Mouse (Mus musculus) neural tube, embryonic 15.5 days (tissue): Measurements from ENCODE around the gene Rtn4. TPM values are rescaled to one million over a fixed set of nuclear protein-coding genes. Genes with fewer than 3 reads are reported as not detected.
A peak's percentile ranks its signal among the peaks of the same experiment; 100 is the strongest.
"Not testable (repeated sequence)": the region's sequence is repeated elsewhere in the genome, so short reads cannot be mapped to it uniquely, and the experiment has no call there.

ENCODE experiments used
- ATAC-seq: fragments of 200-750 bp; cut with Nextera tagmentation; 2 replicates; pipeline ENCODE4 v1.8.0; 2017; ENCODE audit warnings: mild to moderate bottlenecking, moderate TSS enrichment, moderate library complexity; ENCODE audit not compliant: low FRiP score
- H3K27ac ChIP-seq: fragments of 300-500 bp; sonication (generic); replicated peaks from 2 replicates; pipeline ENCODE4 v1.5.1; 2015; ENCODE audit warnings: mild to moderate bottlenecking, inconsistent platforms
- H3K27me3 ChIP-seq: fragments of 300-500 bp; sonication (generic); replicated peaks from 2 replicates; pipeline ENCODE4 v1.6.1; 2015; ENCODE audit warnings: inconsistent platforms
- H3K36me3 ChIP-seq: fragments of 300-500 bp; sonication (generic); 2 replicates; pipeline ENCODE4 v1.6.1; 2015; ENCODE audit warnings: inconsistent platforms
- H3K4me1 ChIP-seq: fragments of 300-500 bp; sonication (generic); 2 replicates; pipeline ENCODE4 v1.6.1; 2015; ENCODE audit warnings: inconsistent platforms
- H3K4me2 ChIP-seq: fragments of 300-500 bp; sonication (generic); 2 replicates; pipeline ENCODE4 v1.6.1; 2015; ENCODE audit warnings: inconsistent platforms, mild to moderate bottlenecking, moderate library complexity
- H3K4me3 ChIP-seq: fragments of 300-500 bp; sonication (generic); replicated peaks from 2 replicates; pipeline ENCODE4 v1.5.1; 2015; ENCODE audit warnings: mild to moderate bottlenecking, inconsistent platforms
- H3K9ac ChIP-seq: fragments of 300-500 bp; sonication (generic); replicated peaks from 2 replicates; pipeline ENCODE4 v1.6.1; 2015; ENCODE audit warnings: mild to moderate bottlenecking, inconsistent platforms
- H3K9me3 ChIP-seq: fragments of 300-500 bp; sonication (generic); replicated peaks from 2 replicates; pipeline ENCODE4 v1.6.1; 2016; ENCODE audit warnings: inconsistent platforms
- WGBS: fragments of 180-500 bp; shearing (Covaris S2); methylation state at CpG from one replicate; pipeline ENCODE4 v1.1.7; 2015; ENCODE audit warnings: mixed read lengths; 5-methylcytosine and 5-hydroxymethylcytosine counted together
- polyA plus RNA-seq: library from polyadenylated mRNA; unstranded; fragments of >200 nt; fragmentation: Nextera tagmentation; extraction: Ambion mirVana; gene quantifications from 2 replicates; pipeline ENCODE4 v1.2.1, GENCODE M21; 2015

Gene Rtn4
- polyA plus RNA-seq: 113 and 122 TPM in 2 replicates

DNA sequence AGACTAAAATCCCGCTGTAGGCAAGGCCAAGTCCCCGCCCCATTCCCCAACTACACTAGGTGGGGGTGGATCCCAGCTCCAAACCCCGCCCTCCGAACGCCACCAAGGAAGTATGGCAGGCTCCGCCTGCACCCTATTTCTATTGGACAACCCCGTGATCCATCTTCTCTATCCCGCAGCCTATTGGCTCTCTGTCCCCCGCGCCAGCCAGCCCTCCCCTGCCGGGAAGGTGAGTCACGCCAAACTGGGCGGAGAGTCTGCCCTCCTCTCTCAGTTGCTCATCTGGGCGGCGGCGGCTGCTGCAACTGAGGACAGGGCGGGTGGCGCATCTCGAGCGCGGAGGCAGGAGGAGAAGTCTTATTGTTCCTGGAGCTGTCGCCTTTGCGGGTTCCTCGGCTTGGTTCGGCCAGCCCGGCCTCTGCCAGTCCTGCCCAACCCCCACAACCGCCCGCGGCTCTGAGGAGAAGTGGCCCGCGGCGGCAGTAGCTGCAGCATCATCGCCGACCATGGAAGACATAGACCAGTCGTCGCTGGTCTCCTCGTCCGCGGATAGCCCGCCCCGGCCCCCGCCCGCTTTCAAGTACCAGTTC is at the start of gene Rtn4:
Gene Rtn4, plus strand, starts transcription at position 265 of the 590 bp plus-strand sequence.
- ATAC-seq: peak; percentile 97
- WGBS: under 1% methylated on average over 43 of the region's 43 CpGs
- Histone ChIP-seq H3K9me3 (no peaks in the 10 kb centered on the region), H3K9ac (peak within 1 kb of the TSS; percentile 98), H3K27ac (peak within 1 kb of the TSS; percentile 96), H3K4me3 (peak within 1 kb of the TSS; percentile 87), H3K4me2 (peak within 1 kb of the TSS; percentile 67), H3K36me3 (no peaks in the 10 kb centered on the region), H3K27me3 (no peaks in the 10 kb centered on the region), H3K4me1 (peaks cover 20% of the 10 kb centered on the region)

DNA sequence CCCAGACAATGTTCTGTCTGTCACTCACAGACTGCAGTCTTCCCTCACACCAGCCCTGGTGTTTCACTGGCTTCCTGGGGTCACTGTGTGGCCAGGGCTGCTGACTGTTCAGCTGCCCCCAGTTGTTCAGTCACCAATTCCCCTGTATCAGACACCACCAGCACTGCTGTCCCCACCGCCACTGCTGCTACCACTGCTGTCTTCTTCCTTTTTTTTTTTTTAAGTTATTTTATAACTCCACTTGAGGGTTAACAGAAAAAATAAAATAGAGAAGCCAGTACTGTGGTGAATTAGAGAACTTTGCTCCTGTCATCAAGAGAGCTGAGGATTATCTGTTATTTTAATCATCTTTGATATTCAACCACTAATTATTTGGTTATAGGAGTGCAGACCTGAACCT is 48.3 kb upstream of the Rtn4 start:
- Histone ChIP-seq H3K9me3 (no peaks in the 10 kb centered on the region), H3K4me3 (no peak overlapping the region), H3K27me3 (no peaks in the 10 kb centered on the region), H3K4me2 (no peak overlapping the region), H3K9ac (no peak overlapping the region), H3K36me3 (no peaks in the 10 kb centered on the region), H3K27ac (no peak overlapping the region), H3K4me1 (no peaks in the 10 kb centered on the region)
- ATAC-seq: no peak
- WGBS: 89% methylated on average over 1 of the region's 1 CpGs

DNA sequence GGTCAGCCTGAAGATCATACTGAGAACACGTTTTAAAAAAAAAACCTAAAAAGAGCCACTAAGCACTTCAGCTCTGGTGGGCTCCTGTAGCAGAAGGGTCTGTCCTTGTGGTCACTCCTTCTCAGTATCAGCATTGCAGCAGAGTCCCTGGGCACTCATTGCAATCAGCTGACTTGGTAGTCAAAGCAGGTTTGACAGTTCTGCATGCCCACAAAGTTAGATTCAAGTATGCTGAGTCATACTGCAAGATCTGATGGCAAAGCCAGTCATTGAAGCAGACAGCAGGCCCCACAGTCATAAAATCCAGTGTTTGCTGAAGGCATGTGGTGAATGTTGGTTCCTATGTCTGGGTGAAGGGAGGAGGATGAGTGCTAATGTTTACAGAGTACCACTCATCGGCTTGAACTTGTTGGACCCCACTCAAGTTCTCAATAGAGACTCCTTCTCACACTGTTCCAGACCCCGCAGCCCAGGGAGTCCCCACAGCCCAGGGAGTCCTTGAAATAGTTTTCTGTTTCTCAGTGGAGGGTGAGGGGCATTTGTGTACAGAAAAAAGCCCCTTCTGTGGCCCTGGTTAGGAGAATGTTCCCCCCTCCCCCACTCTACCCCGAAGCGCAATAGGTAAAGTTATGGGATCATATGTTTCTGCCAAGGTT is 47.2 kb upstream of the Rtn4 start:
- H3K27me3 ChIP-seq: no peaks in the 10 kb centered on the region
- no peak overlapping the region for H3K9ac ChIP-seq
- no peaks in the 10 kb centered on the region for H3K4me1 ChIP-seq
- no peak overlapping the region for H3K4me2 ChIP-seq
- H3K9me3 ChIP-seq: no peaks in the 10 kb centered on the region
- no peak overlapping the region for H3K27ac ChIP-seq
- whole genome bisulfite sequencing: 81% methylated on average over 5 of the region's 5 CpGs
- no peak for ATAC-seq
- H3K36me3 ChIP-seq: no peaks in the 10 kb centered on the region
- no peak overlapping the region for H3K4me3 ChIP-seq

DNA sequence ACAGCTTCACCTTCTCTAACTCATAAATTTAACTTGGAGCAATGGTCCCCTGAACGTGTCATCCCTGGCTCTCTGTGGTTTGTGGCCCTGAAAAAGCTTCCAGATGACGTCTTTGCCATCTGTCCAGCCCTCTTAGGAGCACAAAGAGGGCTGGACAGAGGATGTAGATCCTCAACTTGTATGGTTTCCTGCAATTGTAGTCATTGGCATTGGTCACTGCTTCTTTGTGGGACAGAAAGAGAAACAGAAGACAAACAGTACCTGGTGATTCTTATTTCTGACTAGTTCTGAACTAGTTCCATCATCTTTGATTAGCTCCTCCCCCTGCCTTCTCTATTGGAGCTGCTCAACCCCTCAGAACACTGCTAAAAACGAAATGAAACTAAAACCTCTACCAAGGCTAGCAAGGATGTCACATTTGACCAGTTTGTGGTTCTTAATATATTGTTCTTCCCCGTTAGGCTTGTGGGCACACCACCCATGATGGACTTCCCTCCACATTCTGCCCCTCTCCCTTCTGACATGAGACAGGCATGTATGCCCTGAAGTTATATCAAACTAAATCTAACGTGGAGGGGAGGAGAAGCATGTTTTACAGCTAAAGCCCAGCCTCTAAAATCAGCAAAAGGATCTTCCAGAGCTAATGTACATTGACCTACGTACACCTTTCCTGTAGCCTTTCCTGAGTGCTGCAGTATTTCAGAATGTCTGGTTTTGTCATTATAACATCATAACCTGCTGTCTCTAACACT is 45.0 kb upstream of the Rtn4 start:
- Histone ChIP-seq H3K27ac (no peak overlapping the region), H3K36me3 (no peaks in the 10 kb centered on the region), H3K9ac (no peak overlapping the region), H3K27me3 (no peaks in the 10 kb centered on the region), H3K9me3 (no peaks in the 10 kb centered on the region), H3K4me1 (no peaks in the 10 kb centered on the region), H3K4me3 (no peak overlapping the region), H3K4me2 (no peak overlapping the region)
- no peak for ATAC-seq
- 69% methylated on average over 6 of the region's 6 CpGs for WGBS

DNA sequence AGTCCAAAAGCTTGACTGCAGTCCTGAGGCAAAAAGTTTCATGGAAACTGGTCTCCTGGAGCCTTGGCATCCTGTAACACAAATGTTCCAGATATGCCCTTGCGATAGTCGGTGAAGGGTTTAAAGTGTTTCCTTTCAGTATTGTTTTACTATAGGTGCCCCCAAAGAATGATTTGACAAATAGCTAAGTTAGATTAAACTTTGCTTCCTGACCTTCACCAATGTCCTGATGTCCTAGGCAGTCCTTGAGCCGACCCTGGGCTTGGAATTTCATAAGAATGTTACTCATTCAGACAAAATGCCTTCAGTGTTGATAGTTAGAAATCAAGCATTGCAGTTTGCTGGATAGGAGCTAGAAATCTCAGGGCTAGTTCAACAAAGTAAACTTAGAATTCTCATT is 37.4 kb upstream of the Rtn4 start:
- H3K27ac ChIP-seq, ATAC-seq, H3K36me3 ChIP-seq, H3K4me3 ChIP-seq, H3K9ac ChIP-seq, H3K9me3 ChIP-seq, H3K4me2 ChIP-seq, H3K4me1 ChIP-seq, H3K27me3 ChIP-seq: not testable (repeated sequence)
- WGBS: 92% methylated on average over 3 of the region's 3 CpGs

DNA sequence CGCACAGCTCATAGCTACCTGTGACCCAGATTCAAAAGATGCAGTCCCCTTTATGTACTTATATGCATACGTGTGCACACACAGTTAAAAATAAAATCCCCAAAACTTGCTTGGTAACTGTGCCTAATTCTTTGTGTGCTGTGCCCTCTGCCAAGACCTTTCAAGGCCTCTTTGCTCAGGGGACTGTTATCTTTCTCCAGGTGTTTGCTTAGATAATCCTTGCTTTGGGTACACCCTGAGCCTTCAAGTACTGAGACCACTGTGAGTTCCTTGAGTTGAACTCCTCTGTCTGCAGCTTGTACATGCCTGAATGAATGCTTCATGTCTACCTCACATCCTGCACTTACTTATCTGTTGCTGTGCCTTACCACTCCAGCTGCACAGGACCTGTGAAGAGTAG is 32.0 kb upstream of the Rtn4 start:
- no peak overlapping the region for H3K4me3 ChIP-seq
- H3K27ac ChIP-seq: no peak overlapping the region
- no peaks in the 10 kb centered on the region for H3K4me1 ChIP-seq
- ATAC-seq: no peak
- no peaks in the 10 kb centered on the region for H3K36me3 ChIP-seq
- WGBS: 94% methylated on average over 2 of the region's 2 CpGs
- H3K27me3 ChIP-seq: no peaks in the 10 kb centered on the region
- no peak overlapping the region for H3K4me2 ChIP-seq
- H3K9me3 ChIP-seq: no peaks in the 10 kb centered on the region
- H3K9ac ChIP-seq: no peak overlapping the region

DNA sequence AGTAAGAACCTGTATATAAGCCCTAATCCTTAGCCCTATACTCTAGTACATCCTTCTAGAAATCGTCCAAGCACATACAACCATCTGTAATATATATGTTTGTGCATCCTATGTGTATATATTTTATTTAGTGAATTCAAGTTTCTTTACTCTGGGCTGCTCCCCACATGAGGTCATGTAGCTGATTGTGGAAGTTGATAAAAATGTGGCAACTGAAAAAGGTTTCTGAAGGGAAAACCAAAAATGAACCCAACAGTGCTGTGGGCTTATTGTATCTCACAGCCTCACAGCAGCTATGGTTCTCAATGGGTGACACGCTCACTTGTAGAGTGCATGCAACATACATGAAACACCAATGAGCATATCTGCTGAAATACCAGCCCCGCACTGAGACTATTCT is 25.1 kb upstream of the Rtn4 start:
- Histone ChIP-seq H3K4me3 (no peak overlapping the region), H3K9ac (no peak overlapping the region), H3K9me3 (no peaks in the 10 kb centered on the region), H3K36me3 (no peaks in the 10 kb centered on the region), H3K4me1 (no peaks in the 10 kb centered on the region), H3K4me2 (no peak overlapping the region), H3K27me3 (no peaks in the 10 kb centered on the region), H3K27ac (no peak overlapping the region)
- ATAC-seq: no peak
- 90% methylated on average over 3 of the region's 3 CpGs for WGBS

DNA sequence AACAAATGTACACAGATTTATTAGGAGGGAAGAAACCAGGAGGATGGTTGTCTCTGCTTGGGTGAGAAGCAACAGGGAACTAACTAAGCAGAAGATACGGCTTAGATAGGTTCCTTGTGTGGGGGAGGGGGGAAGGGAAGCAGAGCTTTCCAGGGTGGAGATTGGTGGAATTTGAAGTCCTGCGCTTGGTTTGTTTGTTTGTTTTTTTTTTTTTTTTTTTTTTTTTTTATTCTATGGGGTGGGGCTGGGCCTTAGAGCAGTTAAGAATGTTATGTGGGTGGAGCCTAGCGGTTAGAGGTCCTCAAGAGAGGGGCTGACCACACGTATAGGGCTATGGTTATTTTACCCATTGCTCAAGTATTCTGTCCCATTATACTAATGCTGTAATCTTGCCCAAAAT is 23.0 kb upstream of the Rtn4 start:
- Histone ChIP-seq H3K4me3 (no peak overlapping the region), H3K4me1 (no peaks in the 10 kb centered on the region), H3K27me3 (no peaks in the 10 kb centered on the region), H3K27ac (no peak overlapping the region), H3K9me3 (no peaks in the 10 kb centered on the region), H3K4me2 (no peak overlapping the region), H3K9ac (no peak overlapping the region), H3K36me3 (no peaks in the 10 kb centered on the region)
- no peak for ATAC-seq
- WGBS: 88% methylated on average over 4 of the region's 4 CpGs

DNA sequence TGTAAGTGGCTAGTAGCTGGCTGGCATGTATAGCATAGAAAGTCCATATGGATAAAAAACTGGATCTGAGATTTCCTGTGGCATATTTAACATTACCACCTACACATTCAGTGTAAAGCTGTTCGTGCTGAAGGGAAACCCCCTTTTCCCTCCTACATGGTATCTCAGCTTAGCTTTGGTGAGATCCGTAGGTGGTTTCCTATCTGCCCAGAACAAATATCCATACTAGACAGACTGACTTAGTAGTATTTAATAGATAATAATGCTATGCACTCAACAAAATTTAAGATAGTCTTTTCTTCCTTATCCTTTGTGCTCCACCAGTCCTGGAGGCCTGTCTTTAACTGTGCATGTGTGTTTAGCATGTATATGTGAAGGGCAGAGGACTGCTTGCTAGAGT is 19.4 kb upstream of the Rtn4 start:
- WGBS: 94% methylated on average over 2 of the region's 2 CpGs
- ATAC-seq: no peak
- H3K4me1 ChIP-seq: no peaks in the 10 kb centered on the region

DNA sequence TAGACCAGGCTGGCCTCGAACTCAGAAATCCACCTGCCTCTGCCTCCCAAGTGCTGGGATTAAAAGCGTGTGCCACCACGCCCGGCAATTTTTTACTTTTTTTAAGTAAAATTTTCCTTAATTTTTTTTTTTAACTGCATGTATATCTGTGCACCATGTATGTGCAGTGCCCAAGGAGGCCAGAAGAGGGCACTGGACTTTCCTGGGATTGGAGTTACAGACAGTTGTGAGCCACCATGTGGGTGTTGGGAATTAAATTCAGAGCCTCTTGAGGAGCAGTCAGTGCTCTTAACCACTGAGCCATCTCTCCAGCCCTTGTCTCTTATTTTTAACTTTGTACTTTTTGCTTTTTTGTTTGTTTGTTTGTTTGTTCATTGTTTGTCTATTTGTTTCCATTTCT is 16.0 kb upstream of the Rtn4 start:
- H3K4me2 ChIP-seq: no peak overlapping the region
- H3K4me1 ChIP-seq: no peaks in the 10 kb centered on the region
- ATAC-seq: no peak
- 96% methylated on average over 4 of the region's 4 CpGs for WGBS
- H3K9ac ChIP-seq: no peak overlapping the region
- H3K36me3 ChIP-seq: no peaks in the 10 kb centered on the region
- no peak overlapping the region for H3K4me3 ChIP-seq
- H3K27me3 ChIP-seq: no peaks in the 10 kb centered on the region
- H3K27ac ChIP-seq: no peak overlapping the region
- H3K9me3 ChIP-seq: no peaks in the 10 kb centered on the region

More for the DNA sequence above, 19.4 kb upstream of the Rtn4 start:
- H3K4me2 ChIP-seq: no peak overlapping the region
- no peaks in the 10 kb centered on the region for H3K36me3 ChIP-seq
- no peak overlapping the region for H3K4me3 ChIP-seq
- H3K27me3 ChIP-seq: no peaks in the 10 kb centered on the region
- H3K27ac ChIP-seq: no peak overlapping the region
- H3K9ac ChIP-seq: no peak overlapping the region
- no peaks in the 10 kb centered on the region for H3K9me3 ChIP-seq

DNA sequence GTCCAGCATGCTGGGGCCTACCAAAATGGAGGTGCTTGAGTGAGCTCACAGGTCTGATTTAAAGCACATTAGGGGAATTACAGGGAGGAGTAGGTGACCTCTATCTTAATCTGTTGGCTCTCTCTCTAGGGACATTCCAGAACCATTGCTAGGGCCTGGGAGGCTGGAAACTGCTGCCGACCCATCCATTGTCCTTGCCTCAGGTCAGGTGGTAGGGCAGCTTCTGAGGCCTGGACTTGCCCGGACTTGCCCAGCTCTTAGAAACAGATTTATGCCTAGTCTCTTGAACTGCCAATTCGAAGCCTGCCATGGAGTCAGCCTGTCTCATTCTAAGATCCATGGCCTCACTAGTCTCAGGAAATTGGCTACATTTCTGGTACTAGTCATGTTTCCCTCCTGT is 12.8 kb upstream of the Rtn4 start:
- Histone ChIP-seq H3K36me3 (no peaks in the 10 kb centered on the region), H3K27ac (no peak overlapping the region), H3K9me3 (no peaks in the 10 kb centered on the region), H3K9ac (no peak overlapping the region), H3K4me3 (no peak overlapping the region), H3K4me1 (no peaks in the 10 kb centered on the region), H3K4me2 (no peak overlapping the region), H3K27me3 (no peaks in the 10 kb centered on the region)
- ATAC-seq: no peak
- 79% methylated on average over 3 of the region's 3 CpGs for WGBS

DNA sequence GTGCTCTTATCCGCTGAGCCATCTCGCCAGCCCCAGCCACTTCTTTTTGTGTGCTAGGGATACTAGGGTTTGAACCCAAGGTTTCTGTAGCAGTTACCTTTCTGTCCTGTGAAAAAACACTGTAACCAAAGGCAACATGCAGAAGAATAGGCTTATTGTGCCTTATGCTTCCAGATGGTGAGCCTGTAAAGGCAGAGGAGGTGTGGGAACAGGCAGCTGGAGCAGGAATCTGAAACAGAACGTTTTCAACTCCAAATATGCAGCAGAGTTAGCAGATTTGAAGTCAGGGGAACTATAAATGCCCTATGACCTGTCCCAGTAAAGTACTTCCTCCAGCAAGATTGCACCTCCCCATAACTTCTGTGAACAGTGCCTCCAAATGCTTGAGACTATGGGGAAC is 12.0 kb upstream of the Rtn4 start:
- Histone ChIP-seq H3K27ac (no peak overlapping the region), H3K9ac (no peak overlapping the region), H3K4me2 (no peak overlapping the region), H3K4me3 (no peak overlapping the region), H3K36me3 (no peaks in the 10 kb centered on the region), H3K4me1 (no peaks in the 10 kb centered on the region), H3K27me3 (no peaks in the 10 kb centered on the region), H3K9me3 (no peaks in the 10 kb centered on the region)
- ATAC-seq: no peak
- 87% methylated on average over 3 of the region's 3 CpGs for WGBS
